Mouse (Mus musculus) C2C12 (cell line): ENCODE data around the gene Ppat.

ENCODE experiments used
- CTCF ChIP-seq: IDR thresholded peaks from one replicate; pipeline ENCODE4 v1.5.1; 2011; ENCODE audit not compliant: control insufficient read depth, insufficient read depth, insufficient read length
- MAX ChIP-seq: IDR thresholded peaks from one replicate; pipeline ENCODE4 v1.6.1; 2011; ENCODE audit warnings: mild to moderate bottlenecking, control low read depth
- MYOD1 ChIP-seq: IDR thresholded peaks from one replicate; pipeline ENCODE4 v1.6.1; 2011; ENCODE audit warnings: low read depth; ENCODE audit not compliant: control insufficient read depth, insufficient read length
- MYOG ChIP-seq: IDR thresholded peaks from one replicate; pipeline ENCODE4 v1.6.1; 2011; ENCODE audit not compliant: control insufficient read depth, insufficient read length; ENCODE audit errors: extremely low read depth
- USF1 ChIP-seq: IDR thresholded peaks from one replicate; pipeline ENCODE4 v1.6.1; 2011; ENCODE audit warnings: low read depth, mild to moderate bottlenecking, control low read depth, moderate library complexity

GRCm38 (mm10) chr5:76928124-76928832 is 23.1 kb downstream of the Ppat start:
- TF ChIP-seq CTCF (no peak), MAX (no peak), MYOD1 (no peak), USF1 (no peak), MYOG (no peak)
